In genomic region chr1:33670164-33670616, GRCm38 (mm10) we compare ENCODE assay signal across 8 mouse cellular contexts. TPM values are rescaled to one million over a fixed set of nuclear protein-coding genes. Genes with fewer than 3 reads are reported as not detected.
DNase-seq lines count a peak whose midpoint lies in the region; ATAC-seq and TF ChIP-seq lines count a peak whose summit lies in the region.

No protein-coding gene starts in this region.

- WGBS in bone marrow, adult 2 months, result under 1% methylated on average over 37 of the region's 37 CpGs
- under 1% methylated on average over 37 of the region's 37 CpGs for WGBS in embryonic facial prominence, embryonic 14.5 days
- under 1% methylated on average over 37 of the region's 37 CpGs for WGBS in heart, embryonic 12.5 days
- WGBS in kidney, embryonic 16.5 days, result under 1% methylated on average over 37 of the region's 37 CpGs
- under 1% methylated on average over 37 of the region's 37 CpGs for WGBS in liver, embryonic 11.5 days

- peak overlapping the region; percentile 89 for H3ac ChIP-seq in C2C12 (ENCODE audit: control insufficient read depth, insufficient read length, low read depth)

- no peaks in the 10 kb centered on the region; the same call in 1 of the 2 replicates for H3K4me1 ChIP-seq in bone marrow, adult 2 months (ENCODE audit: control insufficient read depth, insufficient read depth, low read length)
- H3K4me1 ChIP-seq in embryonic facial prominence, embryonic 14.5 days (ENCODE audit: control insufficient read depth, insufficient read depth, low read length), result no peaks in the 10 kb centered on the region
- H3K4me1 ChIP-seq in heart, embryonic 12.5 days (replicated peaks), result peaks cover 13% of the 10 kb centered on the region
- peaks cover 13% of the 10 kb centered on the region for H3K4me1 ChIP-seq in kidney, embryonic 16.5 days (ENCODE audit: insufficient read depth, low read length)
- peaks cover 20% of the 10 kb centered on the region for H3K4me1 ChIP-seq in liver, embryonic 11.5 days (replicated peaks; ENCODE audit: control insufficient read depth, insufficient read depth, low read length)

- ATAC-seq in embryonic facial prominence, embryonic 14.5 days (ENCODE audit: low read depth), result peak; percentile 56
- peak; percentile 58 for ATAC-seq in heart, embryonic 12.5 days (ENCODE audit: insufficient number of reproducible peaks, low FRiP score)
- ATAC-seq in kidney, embryonic 16.5 days (ENCODE audit: low FRiP score, low TSS enrichment), result peak; percentile 67
- peak; percentile 74 for ATAC-seq in liver, embryonic 11.5 days (replicated peaks; ENCODE audit: low FRiP score)
- peak; percentile 78 for ATAC-seq in monocyte, adult 5-6 weeks (replicated peaks; ENCODE audit: insufficient number of reproducible peaks, low FRiP score, low TSS enrichment, poor library complexity, severe bottlenecking)

- peaks cover 3% of the 10 kb centered on the region for H3K79me3 ChIP-seq in C2C12 (ENCODE audit: low read depth)

- H3K9ac ChIP-seq in embryonic facial prominence, embryonic 14.5 days (ENCODE audit: low read depth, low read length), result peak overlapping the region; percentile 77
- H3K9ac ChIP-seq in heart, embryonic 12.5 days, result peak overlapping the region; percentile 79
- peak overlapping the region; percentile 62 for H3K9ac ChIP-seq in kidney, embryonic 16.5 days (replicated peaks; ENCODE audit: low read length)
- H3K9ac ChIP-seq in liver, embryonic 11.5 days (ENCODE audit: low read depth, low read length), result peak overlapping the region; percentile 75

- peak; percentile 87 for DNase-seq in embryonic facial prominence, embryonic 14.5 days (ENCODE audit: low spot score)
- DNase-seq in liver, embryonic 11.5 days (ENCODE audit: low spot score), result peak; percentile 77
- peak; percentile 60 to 66 for DNase-seq in spleen, postnatal 36 days (ENCODE audit: low spot score in 2 of 2)

- H3K27me3 ChIP-seq in C2C12 (ENCODE audit: control insufficient read depth, insufficient read depth, insufficient read length), result no peaks in the 10 kb centered on the region
- H3K27me3 ChIP-seq in embryonic facial prominence, embryonic 14.5 days (replicated peaks; ENCODE audit: control insufficient read depth, insufficient read depth, low read length), result no peaks in the 10 kb centered on the region
- no peaks in the 10 kb centered on the region for H3K27me3 ChIP-seq in heart, embryonic 12.5 days (replicated peaks)
- no peaks in the 10 kb centered on the region for H3K27me3 ChIP-seq in kidney, embryonic 16.5 days (ENCODE audit: insufficient read depth, low read length)
- no peaks in the 10 kb centered on the region for H3K27me3 ChIP-seq in liver, embryonic 11.5 days (replicated peaks; ENCODE audit: control insufficient read depth, insufficient read depth, low read length)

- peak overlapping the region; percentile 31 for H3K27ac ChIP-seq in bone marrow, adult 2 months (ENCODE audit: control insufficient read depth, insufficient read depth, low read depth, low read length, poor library complexity)
- peak overlapping the region; percentile 85 for H3K27ac ChIP-seq in embryonic facial prominence, embryonic 14.5 days (replicated peaks; ENCODE audit: low read depth, low read length)
- peak overlapping the region; percentile 65 for H3K27ac ChIP-seq in heart, embryonic 12.5 days (ENCODE audit: poor library complexity, severe bottlenecking)
- peak overlapping the region; percentile 59 for H3K27ac ChIP-seq in kidney, embryonic 16.5 days (ENCODE audit: low read length)
- H3K27ac ChIP-seq in liver, embryonic 11.5 days (ENCODE audit: low read depth, low read length), result peak overlapping the region; percentile 79

- H3K4me2 ChIP-seq in embryonic facial prominence, embryonic 14.5 days (ENCODE audit: low read depth, low read length), result peak overlapping the region; percentile 80
- peak overlapping the region; percentile 90 for H3K4me2 ChIP-seq in heart, embryonic 12.5 days
- peak overlapping the region; percentile 60 for H3K4me2 ChIP-seq in kidney, embryonic 16.5 days (replicated peaks; ENCODE audit: low read depth, low read length)
- H3K4me2 ChIP-seq in liver, embryonic 11.5 days, result peak overlapping the region; percentile 86

- peaks cover 19% of the 10 kb centered on the region for H3K79me2 ChIP-seq in C2C12 (ENCODE audit: control insufficient read depth, insufficient read depth)

- H3K36me3 ChIP-seq in C2C12 (ENCODE audit: control insufficient read depth, insufficient read depth), result peaks cover 19% of the 10 kb centered on the region
- peaks cover 17% of the 10 kb centered on the region for H3K36me3 ChIP-seq in embryonic facial prominence, embryonic 14.5 days (ENCODE audit: control insufficient read depth, insufficient read depth, low read length)
- peaks cover 15% of the 10 kb centered on the region for H3K36me3 ChIP-seq in heart, embryonic 12.5 days
- H3K36me3 ChIP-seq in kidney, embryonic 16.5 days (ENCODE audit: insufficient read depth, low read length), result peaks cover 8% of the 10 kb centered on the region; the same call in 1 of the 2 replicates
- H3K36me3 ChIP-seq in liver, embryonic 11.5 days (ENCODE audit: control insufficient read depth, insufficient read depth, low read length), result peaks cover 9% of the 10 kb centered on the region

- peak; percentile 57; the same call in 1 of the 2 replicates for TF ChIP-seq POLR2A in bone marrow, adult 2 months (IDR thresholded peaks at IDR 0.05; ENCODE audit: borderline replicate concordance, control insufficient read depth, low read depth, low read length)

- TF ChIP-seq CTCF in C2C12 (IDR thresholded peaks at IDR 0.05; ENCODE audit: control insufficient read depth, insufficient read depth, insufficient read length), result peak; percentile 24
- no peak for TF ChIP-seq CTCF in bone marrow, adult 2 months (IDR thresholded peaks at IDR 0.05; ENCODE audit: control insufficient read depth, insufficient read depth, low read length)

- H3K9me3 ChIP-seq in embryonic facial prominence, embryonic 14.5 days (ENCODE audit: control insufficient read depth, low read length), result no peaks in the 10 kb centered on the region
- H3K9me3 ChIP-seq in heart, embryonic 12.5 days (replicated peaks), result peaks cover 4% of the 10 kb centered on the region; the same call in 1 of the 2 replicates
- H3K9me3 ChIP-seq in kidney, embryonic 16.5 days (ENCODE audit: low read length), result no peaks in the 10 kb centered on the region
- H3K9me3 ChIP-seq in liver, embryonic 11.5 days (ENCODE audit: control insufficient read depth, low read length), result no peaks in the 10 kb centered on the region

- peak overlapping the region; percentile 74 for H3K4me3 ChIP-seq in C2C12 (ENCODE audit: insufficient read depth, poor library complexity, severe bottlenecking)
- H3K4me3 ChIP-seq in bone marrow, adult 2 months (replicated peaks; ENCODE audit: control insufficient read depth, low read depth, low read length), result peak overlapping the region; percentile 76
- peak overlapping the region; percentile 65 for H3K4me3 ChIP-seq in embryonic facial prominence, embryonic 14.5 days (ENCODE audit: low read depth, low read length)
- peak overlapping the region; percentile 75 for H3K4me3 ChIP-seq in heart, embryonic 12.5 days
- peak overlapping the region; percentile 83 for H3K4me3 ChIP-seq in kidney, embryonic 16.5 days (ENCODE audit: low read length)
- peak overlapping the region; percentile 73 for H3K4me3 ChIP-seq in liver, embryonic 11.5 days (ENCODE audit: low read depth, low read length)

TF ChIP-seq in C2C12, 6 proteins besides CTCF, POLR2A, EP300 and RAD21:
- no peak for TF ChIP-seq USF1 (IDR thresholded peaks at IDR 0.05; ENCODE audit: low read depth)
- no peak for TF ChIP-seq CEBPB (IDR thresholded peaks at IDR 0.05; ENCODE audit: low read depth)
- TF ChIP-seq MYOD1 (IDR thresholded peaks at IDR 0.05; ENCODE audit: control insufficient read depth, insufficient read length, low read depth), result no peak
- TF ChIP-seq FOSL1 (IDR thresholded peaks at IDR 0.05; ENCODE audit: insufficient read depth, low read length, poor library complexity, severe bottlenecking), result no peak
- TF ChIP-seq MYOG (IDR thresholded peaks at IDR 0.05; ENCODE audit: control insufficient read depth, extremely low read depth, insufficient read length), result no peak
- TF ChIP-seq MAX (IDR thresholded peaks at IDR 0.05), result no peak

RNA-seq across cellular contexts. Expression of gene Prim2, which starts 0.6 kb away (rescaled TPM):
- 22.5 TPM for polyA plus RNA-seq in C2C12 (2012; fragmentation: generic; extraction: Trizol)
- polyA plus RNA-seq in bone marrow, adult 2 months (2011; ENCODE audit: insufficient read depth, insufficient read length, low replicate concordance, missing spikeins), result 29.2 and 40.0 TPM in 2 replicates
- polyA plus RNA-seq in embryonic facial prominence, embryonic 14.5 days (2014; fragmentation: Nextera tagmentation; extraction: Ambion mirVana), result 26.6 and 31.2 TPM in 2 replicates
- 20.9 and 22.3 TPM in 2 replicates for polyA plus RNA-seq in heart, embryonic 12.5 days (2016; fragmentation: Nextera tagmentation; extraction: Ambion mirVana)
- 35.8 and 36.3 TPM in 2 replicates for polyA plus RNA-seq in kidney, embryonic 16.5 days (2015; fragmentation: Nextera tagmentation; extraction: Ambion mirVana)
- 62.7 and 65.4 TPM in 2 replicates for polyA plus RNA-seq in liver, embryonic 11.5 days (2014; fragmentation: Nextera tagmentation; extraction: Ambion mirVana)
- total RNA-seq in monocyte, adult 5-6 weeks (2017), result 17.7 to 27.7 TPM (median 21.9 TPM) in 3 replicates

RNA-seq across cellular contexts. Expression of gene Rab23, which starts 49.5 kb away (rescaled TPM):
- 13.5 TPM for polyA plus RNA-seq in C2C12 (2012; fragmentation: generic; extraction: Trizol)
- polyA plus RNA-seq in bone marrow, adult 2 months (2011; ENCODE audit: insufficient read depth, insufficient read length, low replicate concordance, missing spikeins), result 4.7 and 6.8 TPM in 2 replicates
- 21.3 and 24.5 TPM in 2 replicates for polyA plus RNA-seq in embryonic facial prominence, embryonic 14.5 days (2014; fragmentation: Nextera tagmentation; extraction: Ambion mirVana)
- 14.7 and 18.9 TPM in 2 replicates for polyA plus RNA-seq in heart, embryonic 12.5 days (2016; fragmentation: Nextera tagmentation; extraction: Ambion mirVana)
- polyA plus RNA-seq in kidney, embryonic 16.5 days (2015; fragmentation: Nextera tagmentation; extraction: Ambion mirVana), result 26.8 and 27.5 TPM in 2 replicates
- 10.1 and 11.6 TPM in 2 replicates for polyA plus RNA-seq in liver, embryonic 11.5 days (2014; fragmentation: Nextera tagmentation; extraction: Ambion mirVana)
- 0.57 to 4.4 TPM (median 1.8 TPM) in 3 replicates for total RNA-seq in monocyte, adult 5-6 weeks (2017)

Comparison
In these comparisons a context has a peak if more than half of its experiments do, and no peak if none do; other contexts are left out.
1. Peak in every context shown above with its lines: DNase-seq, ATAC-seq, H3K4me3 ChIP-seq and H3K27ac ChIP-seq.
2. H3K27ac ChIP-seq: peak in every context shown above with its lines; median percentile 85 in embryonic facial prominence, embryonic 14.5 days; 79 in liver, embryonic 11.5 days; 65 in heart, embryonic 12.5 days; 59 in kidney, embryonic 16.5 days; 31 in bone marrow, adult 2 months.